Mouse (Mus musculus): Measurements from ENCODE around the gene 4921511C20Rik.

4921511C20Rik gene

GRCm38 (mm10) chrX:127393993-127394392 lies at the start of gene 4921511C20Rik:
Gene 4921511C20Rik, plus strand, starts transcription at chrX:127394293.
- in situ Hi-C loops (cut with MboI; ENCODE audit: low pct_unique_long_range_greater_than_20kb in 1 of 2, low sequenced_read_pairs in 2 of 2, unreplicated experiment in 1 of 2): no loop called here
